Mouse (Mus musculus) left cerebral cortex, postnatal 36 days (tissue): ENCODE data around the gene Eps8l2. TPM values are rescaled to one million over a fixed set of nuclear protein-coding genes. Genes with fewer than 3 reads are reported as not detected.

Source experiments
- DNase-seq, 2 experiments: peaks; one replicate each; pipeline ENCODE4 v3.0.0; 2021 to 2022; ENCODE audit warnings: low spot score in 2 of 2, mixed read lengths in 1 of 2
- intact Hi-C: fragments of 180-260 bp; cut with DNase I; formaldehyde crosslinking; loops from one replicate; pipeline ENCODE4 v1.15.1; 2025
- total RNA-seq, 2 experiments: library from RNA; stranded (reverse); gene quantifications; 2 replicates each; pipeline ENCODE4 v1.2.3; 2021

The Eps8l2 gene
- total RNA-seq, 2 experiments from 2014 or later = 4.7 to 5.9 TPM

GRCm38 (mm10) chr7:141356971-141357370 lies 18.3 kb downstream of the Eps8l2 start:
- DNase-seq = peak in 1 of 2 experiments; percentile 53
- intact Hi-C loops = no loop called here

- DNase-seq = no peak
- intact Hi-C loops = loop anchor here (5.0 kb wide), 2 partner anchors 94 to 134 kb away; partner anchors contain the start of genes Irf7 and Phrf1
These were observed 22.8 kb downstream of the Eps8l2 start for GRCm38 (mm10) chr7:141361510-141361909.

GRCm38 (mm10) chr7:141363106-141363751 lies 24.5 kb downstream of the Eps8l2 start:
- intact Hi-C loops = loop anchor here (5.0 kb wide), 2 partner anchors 96 to 136 kb away; partner anchors contain the start of genes Irf7 and Phrf1
- DNase-seq = peak; percentile 50 to 66

- no peak for DNase-seq
- intact Hi-C loops = loop anchor here (5.0 kb wide), 2 partner anchors 96 to 136 kb away; partner anchors contain the start of genes Irf7 and Phrf1
These were observed 25.1 kb downstream of the Eps8l2 start for GRCm38 (mm10) chr7:141363752-141364125.

GRCm38 (mm10) chr7:141364349-141365048 lies 25.8 kb downstream of the Eps8l2 start:
- DNase-seq = no peak
- intact Hi-C loops = loop anchor here (5.0 kb wide), 2 partner anchors 97 to 137 kb away; partner anchors contain the start of genes Irf7 and Phrf1

- DNase-seq = no peak
- intact Hi-C loops = no loop called here
These were observed 26.4 kb downstream of the Eps8l2 start for GRCm38 (mm10) chr7:141365049-141365445.

GRCm38 (mm10) chr7:141367358-141367757 lies 28.7 kb downstream of the Eps8l2 start:
- DNase-seq = no peak
- intact Hi-C loops = no loop called here

- intact Hi-C loops = no loop called here
- no peak for DNase-seq
These were observed 31.2 kb downstream of the Eps8l2 start for GRCm38 (mm10) chr7:141369918-141370317.

GRCm38 (mm10) chr7:141371942-141372595 lies 33.4 kb downstream of the Eps8l2 start:
- intact Hi-C loops = no loop called here

GRCm38 (mm10) chr7:141373611-141374010 lies 34.9 kb downstream of the Eps8l2 start:
- intact Hi-C loops = no loop called here

More at GRCm38 (mm10) chr7:141371942-141372595, 33.4 kb downstream of the Eps8l2 start:
- no peak for DNase-seq

GRCm38 (mm10) chr7:141374399-141374798 lies 35.7 kb downstream of the Eps8l2 start:
- intact Hi-C loops = no loop called here
- DNase-seq = no peak

More at GRCm38 (mm10) chr7:141373611-141374010, 34.9 kb downstream of the Eps8l2 start:
- DNase-seq = no peak

GRCm38 (mm10) chr7:141379584-141379983 lies 40.9 kb downstream of the Eps8l2 start:
- intact Hi-C loops = no loop called here
- DNase-seq = no peak

GRCm38 (mm10) chr7:141381068-141381835 lies 42.6 kb downstream of the Eps8l2 start:
- intact Hi-C loops = no loop called here
- no peak for DNase-seq

GRCm38 (mm10) chr7:141387807-141388486 lies 49.3 kb downstream of the Eps8l2 start:
- intact Hi-C loops = no loop called here

GRCm38 (mm10) chr7:141388487-141389109 lies 49.9 kb downstream of the Eps8l2 start:
- intact Hi-C loops = no loop called here
- DNase-seq = no peak

More at GRCm38 (mm10) chr7:141387807-141388486, 49.3 kb downstream of the Eps8l2 start:
- no peak for DNase-seq

- intact Hi-C loops = loop anchor here (5.0 kb wide), 1 partner anchor 63 kb away; the partner anchor contains the start of genes Deaf1 and Tmem80
- no peak for DNase-seq
These were observed 51.9 kb downstream of the Eps8l2 start for GRCm38 (mm10) chr7:141390326-141391259.
